Mouse (Mus musculus): ENCODE results near the gene Vps54. TPM values are rescaled to one million over a fixed set of nuclear protein-coding genes. Genes with fewer than 3 reads are reported as not detected.

Vps54 gene
- polyA plus RNA-seq, 1 experiment, result 22.9 TPM

DNA sequence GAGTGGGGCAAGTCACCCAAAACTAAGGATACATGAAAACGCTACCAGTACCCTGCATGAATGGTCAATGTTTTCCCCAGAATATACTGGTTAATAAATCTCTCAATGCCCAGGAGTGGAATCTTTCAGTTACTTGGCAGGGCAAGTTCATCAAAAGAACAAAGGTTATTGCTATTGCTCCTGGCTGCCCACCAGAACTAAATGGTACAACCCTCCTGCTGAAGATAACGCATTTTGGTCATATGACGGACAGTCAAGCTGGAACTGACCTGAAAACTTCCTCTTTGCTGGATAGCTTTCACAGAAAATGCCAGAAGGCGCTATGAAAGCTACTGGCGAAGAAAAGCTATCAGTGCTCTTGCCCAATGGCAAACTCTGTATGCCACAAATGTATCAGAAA lies 86.7 kb downstream of the Vps54 start:
- no peaks in the 10 kb centered on the region for H3K4me1 ChIP-seq (ENCODE audit: control insufficient read depth, insufficient read depth, low read length)
- H3K4me3 ChIP-seq (ENCODE audit: insufficient read depth, low read length), result no peak overlapping the region
- no peak overlapping the region for H3K27ac ChIP-seq (ENCODE audit: insufficient read depth, low read length)
- TF ChIP-seq CTCF (IDR thresholded peaks at IDR 0.05; ENCODE audit: extremely low read depth, insufficient read depth, low read length) (no peak), POLR2A (IDR thresholded peaks at IDR 0.05; ENCODE audit: extremely low read depth, insufficient read depth, low read length) (no peak)

- TF ChIP-seq POLR2A (IDR thresholded peaks at IDR 0.05; ENCODE audit: extremely low read depth, insufficient read depth, low read length) (no peak), CTCF (IDR thresholded peaks at IDR 0.05; ENCODE audit: extremely low read depth, insufficient read depth, low read length) (no peak)
- Histone ChIP-seq H3K27ac (ENCODE audit: insufficient read depth, low read length) (no peak overlapping the region), H3K4me1 (ENCODE audit: control insufficient read depth, insufficient read depth, low read length) (no peaks in the 10 kb centered on the region)
Measured at GRCm38 (mm10) chr11:21326770-21327169, 87.7 kb downstream of the Vps54 start.

DNA sequence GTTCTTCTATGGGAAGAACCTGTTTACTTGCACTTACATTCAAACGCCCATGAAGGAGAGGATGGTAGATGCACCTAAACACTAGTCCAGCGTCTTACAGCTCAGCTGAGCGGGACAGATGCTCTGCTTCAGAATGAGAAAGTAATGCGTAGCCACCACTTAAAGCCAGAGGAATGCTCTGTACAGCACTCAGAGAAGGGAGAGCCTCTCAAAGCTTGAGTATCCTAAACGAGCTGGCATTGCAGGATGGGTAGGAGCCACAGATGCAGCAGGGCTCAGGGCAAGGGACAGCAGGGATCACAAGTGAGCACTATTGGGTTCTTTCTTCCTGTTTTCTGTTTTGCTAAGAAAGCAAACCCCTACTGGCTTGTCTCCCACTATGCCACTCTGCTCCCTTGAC lies 88.4 kb downstream of the Vps54 start:
- no peak overlapping the region for H3K4me3 ChIP-seq (ENCODE audit: insufficient read depth, low read length)
- H3K4me1 ChIP-seq (ENCODE audit: control insufficient read depth, insufficient read depth, low read length), result no peaks in the 10 kb centered on the region
- no peak for TF ChIP-seq CTCF (IDR thresholded peaks at IDR 0.05; ENCODE audit: extremely low read depth, insufficient read depth, low read length)
- no peak for TF ChIP-seq POLR2A (IDR thresholded peaks at IDR 0.05; ENCODE audit: extremely low read depth, insufficient read depth, low read length)
- no peak overlapping the region for H3K27ac ChIP-seq (ENCODE audit: insufficient read depth, low read length)

More at GRCm38 (mm10) chr11:21326770-21327169, 87.7 kb downstream of the Vps54 start:
- H3K4me3 ChIP-seq (ENCODE audit: insufficient read depth, low read length), result no peak overlapping the region

DNA sequence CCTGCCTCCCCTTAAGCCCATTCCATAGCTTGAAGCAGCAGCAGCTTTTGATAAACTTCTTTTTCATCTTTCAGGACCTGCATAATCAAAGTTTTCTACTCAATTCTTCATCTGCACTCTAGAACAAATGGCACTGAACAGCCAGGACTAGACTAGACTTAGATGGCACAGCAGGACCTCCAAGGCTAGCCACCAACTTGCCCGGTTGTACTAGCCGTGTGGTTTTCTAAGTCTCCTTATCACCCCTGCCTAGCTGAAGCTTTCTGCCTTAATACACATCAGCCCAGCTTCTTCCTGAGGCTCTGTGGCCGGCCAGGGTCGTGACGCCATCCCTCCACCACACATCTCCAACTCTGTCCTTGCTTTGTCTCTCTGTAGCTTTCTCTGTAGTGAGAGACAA lies 89.1 kb downstream of the Vps54 start:
- Histone ChIP-seq H3K4me1 (ENCODE audit: control insufficient read depth, insufficient read depth, low read length) (no peaks in the 10 kb centered on the region), H3K4me3 (ENCODE audit: insufficient read depth, low read length) (no peak overlapping the region), H3K27ac (ENCODE audit: insufficient read depth, low read length) (no peak overlapping the region)
- no peak for TF ChIP-seq POLR2A (IDR thresholded peaks at IDR 0.05; ENCODE audit: extremely low read depth, insufficient read depth, low read length)
- TF ChIP-seq CTCF (IDR thresholded peaks at IDR 0.05; ENCODE audit: extremely low read depth, insufficient read depth, low read length), result no peak

- Histone ChIP-seq H3K4me1 (ENCODE audit: control insufficient read depth, insufficient read depth, low read length) (no peaks in the 10 kb centered on the region), H3K27ac (ENCODE audit: insufficient read depth, low read length) (no peak overlapping the region), H3K4me3 (ENCODE audit: insufficient read depth, low read length) (no peak overlapping the region)
- TF ChIP-seq POLR2A (IDR thresholded peaks at IDR 0.05; ENCODE audit: extremely low read depth, insufficient read depth, low read length), result no peak
- TF ChIP-seq CTCF (IDR thresholded peaks at IDR 0.05; ENCODE audit: extremely low read depth, insufficient read depth, low read length), result no peak
Measured at GRCm38 (mm10) chr11:21332639-21333295, 93.7 kb downstream of the Vps54 start.

- H3K4me3 ChIP-seq (ENCODE audit: insufficient read depth, low read length), result no peak overlapping the region
- H3K4me1 ChIP-seq (ENCODE audit: control insufficient read depth, insufficient read depth, low read length), result peaks cover 4% of the 10 kb centered on the region
- H3K27ac ChIP-seq (ENCODE audit: insufficient read depth, low read length), result no peak overlapping the region
- no peak for TF ChIP-seq CTCF (IDR thresholded peaks at IDR 0.05; ENCODE audit: extremely low read depth, insufficient read depth, low read length)
- TF ChIP-seq POLR2A (IDR thresholded peaks at IDR 0.05; ENCODE audit: extremely low read depth, insufficient read depth, low read length), result no peak
Measured at GRCm38 (mm10) chr11:21337855-21338254, 98.8 kb downstream of the Vps54 start.

DNA sequence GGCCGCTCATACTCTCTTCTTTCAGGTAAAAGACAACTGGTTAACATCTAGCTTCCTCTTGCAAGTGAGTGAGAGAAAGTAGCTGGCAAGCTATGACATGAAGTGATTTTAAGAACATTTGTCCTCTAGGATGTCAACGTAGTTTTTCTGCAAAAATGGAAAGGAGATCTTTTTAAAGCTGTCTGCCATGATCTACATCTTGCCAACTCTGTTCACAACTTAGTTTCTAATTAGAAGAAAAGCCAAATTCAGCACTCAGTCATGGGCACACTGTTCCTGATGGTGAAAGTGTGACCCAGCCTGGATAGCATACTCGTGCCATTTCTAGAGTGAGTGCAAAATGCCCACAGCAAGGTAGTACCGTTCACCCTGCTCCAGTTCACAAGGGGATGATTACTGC lies 100.0 kb downstream of the Vps54 start:
- Histone ChIP-seq H3K4me1 (ENCODE audit: control insufficient read depth, insufficient read depth, low read length) (peaks cover 4% of the 10 kb centered on the region), H3K4me3 (ENCODE audit: insufficient read depth, low read length) (no peak overlapping the region), H3K27ac (ENCODE audit: insufficient read depth, low read length) (no peak overlapping the region)
- no peak for TF ChIP-seq POLR2A (IDR thresholded peaks at IDR 0.05; ENCODE audit: extremely low read depth, insufficient read depth, low read length)
- no peak for TF ChIP-seq CTCF (IDR thresholded peaks at IDR 0.05; ENCODE audit: extremely low read depth, insufficient read depth, low read length)

DNA sequence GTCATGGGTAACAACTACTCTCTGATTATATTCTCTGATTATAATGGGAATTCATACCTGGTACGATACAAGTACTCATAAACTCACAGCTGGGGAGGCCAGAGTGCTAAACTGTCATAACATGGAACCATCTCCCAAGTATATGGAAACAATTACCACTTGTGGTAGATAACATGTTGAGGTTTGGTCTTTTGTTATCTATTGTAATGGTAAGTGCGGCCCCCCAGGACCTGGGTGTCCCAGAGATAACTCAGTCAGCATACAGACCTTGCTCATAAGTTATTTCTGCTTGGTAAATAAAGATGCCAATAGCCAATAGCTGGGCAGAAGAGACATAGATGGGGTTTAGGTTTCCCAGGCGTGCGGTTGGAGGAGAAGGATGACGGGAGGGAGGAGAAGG lies 104.4 kb downstream of the Vps54 start:
- TF ChIP-seq POLR2A (IDR thresholded peaks at IDR 0.05; ENCODE audit: extremely low read depth, insufficient read depth, low read length) (no peak), CTCF (IDR thresholded peaks at IDR 0.05; ENCODE audit: extremely low read depth, insufficient read depth, low read length) (no peak)
- Histone ChIP-seq H3K4me1 (ENCODE audit: control insufficient read depth, insufficient read depth, low read length) (peaks cover 4% of the 10 kb centered on the region), H3K4me3 (ENCODE audit: insufficient read depth, low read length) (no peak overlapping the region), H3K27ac (ENCODE audit: insufficient read depth, low read length) (no peak overlapping the region)

DNA sequence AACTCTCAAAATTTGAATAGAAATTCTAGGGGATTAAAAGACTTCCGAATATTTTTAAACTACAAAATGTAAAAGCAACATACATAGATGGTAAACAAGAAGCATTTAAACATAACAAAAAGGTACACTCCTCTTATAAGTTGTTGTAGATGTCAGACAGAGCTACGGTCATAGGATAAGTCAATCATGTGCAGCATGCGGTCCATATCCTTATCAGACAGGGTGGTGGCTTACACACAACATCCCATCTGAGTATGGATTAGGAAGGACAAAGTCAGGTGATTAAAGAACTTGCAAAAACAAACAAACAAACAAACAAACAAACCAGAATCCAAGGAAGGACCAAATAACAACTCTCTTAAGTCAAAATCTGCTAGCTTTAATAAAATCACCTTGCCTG lies 106.9 kb downstream of the Vps54 start:
- TF ChIP-seq POLR2A (IDR thresholded peaks at IDR 0.05; ENCODE audit: extremely low read depth, insufficient read depth, low read length) (no peak), CTCF (IDR thresholded peaks at IDR 0.05; ENCODE audit: extremely low read depth, insufficient read depth, low read length) (no peak)
- no peaks in the 10 kb centered on the region for H3K4me1 ChIP-seq (ENCODE audit: control insufficient read depth, insufficient read depth, low read length)

DNA sequence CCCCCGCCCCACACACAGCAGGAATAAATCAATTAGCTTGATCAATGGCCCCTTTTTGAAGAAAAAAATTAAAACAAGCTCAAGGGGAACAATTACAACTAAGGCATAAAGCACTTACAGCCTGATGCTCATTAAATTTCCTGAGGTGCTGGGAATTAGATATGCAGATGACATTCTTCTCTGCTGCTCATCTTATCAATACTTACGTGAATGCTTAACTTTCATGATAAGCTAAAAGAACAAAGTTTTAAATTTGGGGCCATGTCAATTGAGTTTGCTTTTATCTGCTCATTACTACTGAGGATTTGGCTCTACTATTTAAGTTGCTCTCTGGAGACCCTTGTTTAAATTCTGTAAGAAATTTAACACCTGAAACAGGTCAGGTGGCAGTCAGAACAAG lies 109.8 kb downstream of the Vps54 start:
- TF ChIP-seq POLR2A (IDR thresholded peaks at IDR 0.05; ENCODE audit: extremely low read depth, insufficient read depth, low read length), result no peak
- no peak for TF ChIP-seq CTCF (IDR thresholded peaks at IDR 0.05; ENCODE audit: extremely low read depth, insufficient read depth, low read length)
- Histone ChIP-seq H3K4me3 (ENCODE audit: insufficient read depth, low read length) (no peak overlapping the region), H3K27ac (ENCODE audit: insufficient read depth, low read length) (no peak overlapping the region), H3K4me1 (ENCODE audit: control insufficient read depth, insufficient read depth, low read length) (no peaks in the 10 kb centered on the region)

More for the DNA sequence above, 106.9 kb downstream of the Vps54 start:
- Histone ChIP-seq H3K27ac (ENCODE audit: insufficient read depth, low read length) (no peak overlapping the region), H3K4me3 (ENCODE audit: insufficient read depth, low read length) (no peak overlapping the region)
